Mouse (Mus musculus) lung, postnatal 0 days (tissue): ENCODE results near the gene Lrrc3b.

Experiments used
- CTCF ChIP-seq: IDR thresholded peaks from 2 replicates; pipeline ENCODE4 v1.5.1; 2016; ENCODE audit warnings: antibody characterized with exemption, mild to moderate bottlenecking
- EP300 ChIP-seq: IDR thresholded peaks from 2 replicates; pipeline ENCODE4 v1.6.1; 2016; ENCODE audit warnings: antibody characterized with exemption, mild to moderate bottlenecking, control low read depth

DNA sequence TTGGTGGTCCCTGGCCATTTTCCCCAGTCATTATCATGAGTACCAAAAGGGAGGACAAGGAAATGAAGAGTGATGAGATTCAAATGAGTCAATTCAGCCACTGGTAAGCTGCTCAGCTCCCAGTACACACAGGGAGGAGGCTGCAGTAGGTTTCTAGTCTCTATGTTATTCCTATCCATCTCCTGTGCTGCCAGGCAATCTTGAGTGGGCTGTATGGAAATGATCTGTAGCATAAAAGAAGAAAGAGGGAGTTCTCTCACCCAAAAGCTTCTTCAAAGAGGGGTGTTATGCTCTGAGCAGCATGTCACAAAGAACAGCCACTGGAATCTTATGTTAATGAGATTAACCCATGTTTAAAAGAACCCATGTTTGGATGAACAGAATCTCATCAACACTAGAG is 64.5 kb downstream of the Lrrc3b start:
- TF ChIP-seq CTCF (no peak), EP300 (no peak)
